Mouse (Mus musculus): Measurements from ENCODE around the gene Gcfc2. TPM values are rescaled to one million over a fixed set of nuclear protein-coding genes. Genes with fewer than 3 reads are reported as not detected.

Gcfc2 gene
- 4.6 and 5.0 TPM in 2 replicates for polyA plus RNA-seq (2015; fragmentation: Nextera tagmentation; extraction: Ambion mirVana)

DNA sequence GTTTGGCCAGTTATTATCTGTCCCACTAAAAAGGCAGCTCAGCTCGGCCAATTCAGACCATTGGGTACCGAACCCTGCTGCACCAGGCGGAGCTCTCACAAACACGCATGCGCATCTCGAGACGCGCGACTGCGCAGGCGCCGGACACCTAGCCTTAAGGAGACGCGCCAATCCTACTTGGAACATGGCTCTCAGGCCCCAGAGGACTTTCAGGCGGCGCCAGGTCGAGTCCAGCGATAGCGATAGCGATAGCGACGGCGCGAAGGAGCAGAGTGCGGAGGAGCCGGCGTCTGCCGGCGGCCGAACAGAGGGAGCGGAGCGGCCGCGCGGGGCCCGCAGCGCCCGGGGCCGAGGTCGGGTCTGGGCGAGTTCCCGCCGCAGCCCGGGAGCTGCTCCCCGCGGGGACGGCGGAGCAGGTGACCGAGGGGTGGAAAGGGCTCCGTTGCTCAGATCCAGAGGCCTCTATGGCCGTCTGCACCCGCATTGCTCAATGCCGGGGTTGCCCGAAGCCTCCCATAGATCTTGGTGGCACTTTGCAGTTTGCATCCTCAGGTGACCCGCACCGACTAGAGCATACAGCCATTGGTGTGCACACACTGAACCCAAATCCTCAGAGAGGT, at the start of gene Gcfc2:
Gene Gcfc2, plus strand, starts transcription at position 147 of the 620 bp plus-strand sequence.
- peak within 1 kb of the TSS; percentile 70 for H3K4me3 ChIP-seq (ENCODE audit: low read length)
- peak; percentile 93 for ATAC-seq (replicated peaks; ENCODE audit: extremely low read depth, insufficient read depth, low FRiP score)
- H3K27ac ChIP-seq (ENCODE audit: low read length), result peak within 1 kb of the TSS; percentile 59
- 1% methylated on average over 55 of the region's 56 CpGs for WGBS
- H3K9ac ChIP-seq (ENCODE audit: low read length), result peak within 1 kb of the TSS; percentile 85
- no peaks in the 10 kb centered on the region for H3K27me3 ChIP-seq (ENCODE audit: control insufficient read depth, insufficient read depth, low read length)
- H3K4me1 ChIP-seq (ENCODE audit: control insufficient read depth, insufficient read depth, low read length), result peaks cover 8% of the 10 kb centered on the region
- peaks cover 18% of the 10 kb centered on the region for H3K36me3 ChIP-seq (ENCODE audit: control insufficient read depth, insufficient read depth)
- peak within 1 kb of the TSS; percentile 87 for H3K4me2 ChIP-seq (ENCODE audit: low read depth, low read length)
- H3K9me3 ChIP-seq (replicated peaks; ENCODE audit: control insufficient read depth, low read length), result no peaks in the 10 kb centered on the region

DNA sequence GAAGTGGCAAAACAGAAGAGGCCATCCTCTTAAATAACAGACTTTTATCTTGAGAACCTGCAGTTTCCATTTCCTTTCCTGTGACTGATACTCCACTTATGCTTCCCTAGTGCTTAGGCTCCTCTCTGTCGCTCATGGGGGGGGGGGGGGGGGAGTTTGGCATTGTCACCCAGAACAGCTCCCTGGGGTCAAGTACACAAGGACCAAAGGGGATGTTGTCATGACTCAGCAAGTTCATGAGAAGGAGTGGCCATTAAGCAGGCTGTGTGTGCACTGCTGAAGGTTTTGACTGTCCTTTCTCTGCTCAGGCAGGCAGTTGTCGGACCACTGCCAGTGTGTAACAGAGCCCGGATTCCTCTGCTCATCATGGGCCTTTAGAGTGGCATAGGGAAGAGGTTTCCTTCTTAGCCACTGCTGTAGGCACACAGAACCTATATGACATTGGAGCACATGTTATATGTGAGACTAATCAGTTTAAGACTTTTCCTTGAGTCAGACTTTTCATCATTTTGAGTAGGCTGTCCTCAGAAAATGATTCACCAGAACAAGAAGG, 27.7 kb upstream of the Gcfc2 start:
- H3K9ac ChIP-seq (ENCODE audit: low read length), result no peak overlapping the region
- no peak overlapping the region for H3K27ac ChIP-seq (ENCODE audit: low read length)
- no peak overlapping the region for H3K4me2 ChIP-seq (ENCODE audit: low read depth, low read length)
- H3K27me3 ChIP-seq (ENCODE audit: control insufficient read depth, insufficient read depth, low read length), result no peaks in the 10 kb centered on the region
- WGBS, result 44% methylated on average over 3 of the region's 3 CpGs
- no peaks in the 10 kb centered on the region for H3K36me3 ChIP-seq (ENCODE audit: control insufficient read depth, insufficient read depth)
- no peaks in the 10 kb centered on the region for H3K4me1 ChIP-seq (ENCODE audit: control insufficient read depth, insufficient read depth, low read length)
- no peak overlapping the region for H3K4me3 ChIP-seq (ENCODE audit: low read length)
- no peak for ATAC-seq (replicated peaks; ENCODE audit: extremely low read depth, insufficient read depth, low FRiP score)
- H3K9me3 ChIP-seq (replicated peaks; ENCODE audit: control insufficient read depth, low read length), result no peaks in the 10 kb centered on the region

DNA sequence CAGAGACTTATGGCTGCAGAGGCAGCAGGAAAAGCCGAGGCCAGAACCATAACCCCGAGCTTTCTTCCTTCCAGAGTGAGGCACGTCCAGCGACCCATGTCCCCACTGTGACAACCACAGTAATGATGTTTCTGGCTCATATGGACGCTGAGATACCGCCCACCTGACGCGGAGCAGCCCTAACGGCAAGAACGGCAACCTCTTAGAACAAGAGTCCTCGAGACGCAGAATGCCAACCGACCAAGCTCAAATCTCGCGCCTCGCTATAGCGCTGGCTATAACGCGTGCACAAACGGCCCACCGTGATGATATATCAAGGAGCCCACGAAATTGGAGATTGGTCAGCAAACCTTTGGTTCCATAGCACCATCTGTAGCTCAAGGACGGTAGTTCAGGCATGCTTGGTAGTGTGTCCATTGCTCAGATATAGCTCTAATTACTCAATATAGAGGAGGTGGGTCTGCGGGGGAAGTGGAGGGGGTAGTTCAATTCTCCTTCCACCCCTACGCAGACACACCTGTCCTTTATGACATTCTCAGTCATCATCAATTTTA, 13.1 kb upstream of the Gcfc2 start:
- Histone ChIP-seq H3K27me3 (ENCODE audit: control insufficient read depth, insufficient read depth, low read length) (no peaks in the 10 kb centered on the region), H3K9ac (ENCODE audit: low read length) (no peak overlapping the region), H3K9me3 (replicated peaks; ENCODE audit: control insufficient read depth, low read length) (no peaks in the 10 kb centered on the region), H3K4me3 (ENCODE audit: low read length) (no peak overlapping the region), H3K36me3 (ENCODE audit: control insufficient read depth, insufficient read depth) (no peaks in the 10 kb centered on the region), H3K4me2 (ENCODE audit: low read depth, low read length) (no peak overlapping the region), H3K27ac (ENCODE audit: low read length) (no peak overlapping the region), H3K4me1 (ENCODE audit: control insufficient read depth, insufficient read depth, low read length) (no peaks in the 10 kb centered on the region)
- 79% methylated on average over 25 of the region's 25 CpGs for WGBS
- ATAC-seq (replicated peaks; ENCODE audit: extremely low read depth, insufficient read depth, low FRiP score), result no peak

DNA sequence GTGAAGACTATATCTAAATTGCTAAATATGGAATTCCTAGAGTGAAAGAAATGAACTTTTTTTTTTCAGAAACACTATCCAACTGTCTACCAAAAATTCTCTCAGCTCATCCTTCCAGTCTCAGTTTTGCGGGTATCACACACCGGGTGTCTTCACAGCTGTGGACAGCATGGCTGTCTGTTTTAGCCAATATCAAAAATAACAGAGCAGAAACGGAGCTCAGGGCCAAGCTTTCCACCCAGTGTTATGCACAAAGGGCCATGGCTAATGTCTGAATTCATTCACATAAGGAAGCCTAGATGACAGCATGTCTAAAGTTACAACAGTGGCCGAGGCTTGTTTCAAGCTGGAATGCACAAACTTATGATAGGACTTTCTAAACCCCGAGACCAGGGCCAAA, 12.2 kb upstream of the Gcfc2 start:
- Histone ChIP-seq H3K9me3 (replicated peaks; ENCODE audit: control insufficient read depth, low read length) (no peaks in the 10 kb centered on the region), H3K4me2 (ENCODE audit: low read depth, low read length) (no peak overlapping the region), H3K4me3 (ENCODE audit: low read length) (no peak overlapping the region), H3K36me3 (ENCODE audit: control insufficient read depth, insufficient read depth) (no peaks in the 10 kb centered on the region), H3K27ac (ENCODE audit: low read length) (no peak overlapping the region), H3K4me1 (ENCODE audit: control insufficient read depth, insufficient read depth, low read length) (no peaks in the 10 kb centered on the region), H3K27me3 (ENCODE audit: control insufficient read depth, insufficient read depth, low read length) (no peaks in the 10 kb centered on the region), H3K9ac (ENCODE audit: low read length) (no peak overlapping the region)
- ATAC-seq (replicated peaks; ENCODE audit: extremely low read depth, insufficient read depth, low FRiP score), result no peak
- 53% methylated on average over 5 of the region's 5 CpGs for WGBS

DNA sequence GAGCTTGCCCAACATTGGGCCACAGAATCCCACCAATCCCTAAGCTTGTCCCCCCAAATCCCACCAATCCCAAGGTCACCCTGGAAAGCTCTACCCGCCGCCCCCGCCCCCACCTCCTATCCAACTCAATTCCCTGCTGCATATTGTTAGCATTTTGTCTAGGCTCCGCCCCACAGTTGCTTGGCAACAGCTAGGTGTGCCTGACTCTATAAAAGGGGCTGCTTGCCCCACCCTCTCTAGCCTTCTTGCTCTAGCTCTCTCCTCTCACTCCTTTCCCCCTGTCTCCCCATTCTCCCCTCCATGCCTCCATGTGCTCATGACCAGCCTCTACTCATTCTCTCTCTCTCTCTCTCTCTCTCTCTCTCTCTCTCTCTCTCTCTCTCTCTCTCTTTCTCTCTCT, 11.8 kb upstream of the Gcfc2 start:
- no peak overlapping the region for H3K9ac ChIP-seq (ENCODE audit: low read length)
- no peak for ATAC-seq (replicated peaks; ENCODE audit: extremely low read depth, insufficient read depth, low FRiP score)
- H3K4me3 ChIP-seq (ENCODE audit: low read length), result no peak overlapping the region
- H3K4me2 ChIP-seq (ENCODE audit: low read depth, low read length), result no peak overlapping the region
- no peaks in the 10 kb centered on the region for H3K36me3 ChIP-seq (ENCODE audit: control insufficient read depth, insufficient read depth)
- no peaks in the 10 kb centered on the region for H3K4me1 ChIP-seq (ENCODE audit: control insufficient read depth, insufficient read depth, low read length)
- no peaks in the 10 kb centered on the region for H3K27me3 ChIP-seq (ENCODE audit: control insufficient read depth, insufficient read depth, low read length)
- no peaks in the 10 kb centered on the region for H3K9me3 ChIP-seq (replicated peaks; ENCODE audit: control insufficient read depth, low read length)
- no peak overlapping the region for H3K27ac ChIP-seq (ENCODE audit: low read length)
- WGBS, result 68% methylated on average over 4 of the region's 4 CpGs

DNA sequence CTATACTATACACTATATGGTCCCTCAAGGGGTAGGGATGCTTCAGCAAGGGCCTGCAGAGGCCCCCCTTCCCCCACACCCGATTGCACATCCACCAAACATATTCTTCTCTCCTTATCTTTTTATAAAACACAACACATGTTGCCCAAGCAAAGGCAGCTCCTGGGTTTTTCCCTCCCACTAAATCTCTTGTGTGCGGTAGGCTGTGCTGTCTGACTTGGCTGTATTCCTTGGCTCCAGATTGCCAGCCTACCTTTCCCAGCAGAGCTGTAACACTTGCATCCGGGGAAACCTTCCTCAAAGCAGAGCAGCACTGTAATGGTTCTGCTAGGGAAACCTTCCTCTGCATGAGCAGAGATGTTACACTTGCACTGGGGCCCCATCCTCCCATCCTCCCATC, 11.3 kb upstream of the Gcfc2 start:
- H3K9me3 ChIP-seq (replicated peaks; ENCODE audit: control insufficient read depth, low read length), result no peaks in the 10 kb centered on the region
- H3K36me3 ChIP-seq (ENCODE audit: control insufficient read depth, insufficient read depth), result no peaks in the 10 kb centered on the region
- no peak overlapping the region for H3K27ac ChIP-seq (ENCODE audit: low read length)
- H3K27me3 ChIP-seq (ENCODE audit: control insufficient read depth, insufficient read depth, low read length), result no peaks in the 10 kb centered on the region
- H3K4me2 ChIP-seq (ENCODE audit: low read depth, low read length), result no peak overlapping the region
- H3K4me3 ChIP-seq (ENCODE audit: low read length), result no peak overlapping the region
- ATAC-seq (replicated peaks; ENCODE audit: extremely low read depth, insufficient read depth, low FRiP score), result no peak
- WGBS, result 56% methylated on average over 3 of the region's 3 CpGs
- no peak overlapping the region for H3K9ac ChIP-seq (ENCODE audit: low read length)
- no peaks in the 10 kb centered on the region for H3K4me1 ChIP-seq (ENCODE audit: control insufficient read depth, insufficient read depth, low read length)

DNA sequence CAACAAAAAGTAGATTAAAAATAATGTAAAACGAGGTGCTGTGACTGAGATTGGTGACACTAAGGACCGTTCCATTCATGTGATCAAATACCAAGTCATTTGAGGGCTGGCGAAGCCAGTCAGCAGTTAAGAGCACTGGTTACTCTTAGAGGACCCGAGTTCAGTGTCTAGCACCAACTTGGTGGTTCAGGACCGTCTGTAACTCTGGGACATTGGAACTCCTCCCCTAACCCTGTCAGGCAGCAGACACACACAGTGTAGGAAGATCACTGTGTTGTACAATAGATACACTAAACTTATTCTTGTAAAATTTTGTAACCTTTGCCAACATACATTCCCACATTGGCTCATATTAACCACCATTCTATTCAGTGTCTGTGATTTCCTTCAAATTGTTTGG, 835 bp downstream of the Gcfc2 start:
- Histone ChIP-seq H3K36me3 (ENCODE audit: control insufficient read depth, insufficient read depth) (peaks cover 18% of the 10 kb centered on the region), H3K4me2 (ENCODE audit: low read depth, low read length) (peak overlapping the region; percentile 87), H3K27me3 (ENCODE audit: control insufficient read depth, insufficient read depth, low read length) (no peaks in the 10 kb centered on the region), H3K4me3 (ENCODE audit: low read length) (peak overlapping the region; percentile 70), H3K27ac (ENCODE audit: low read length) (no peak overlapping the region), H3K4me1 (ENCODE audit: control insufficient read depth, insufficient read depth, low read length) (peaks cover 8% of the 10 kb centered on the region), H3K9me3 (replicated peaks; ENCODE audit: control insufficient read depth, low read length) (no peaks in the 10 kb centered on the region), H3K9ac (ENCODE audit: low read length) (peak overlapping the region; percentile 85)
- 9% methylated on average over 5 of the region's 5 CpGs for WGBS
- no peak for ATAC-seq (replicated peaks; ENCODE audit: extremely low read depth, insufficient read depth, low FRiP score)

DNA sequence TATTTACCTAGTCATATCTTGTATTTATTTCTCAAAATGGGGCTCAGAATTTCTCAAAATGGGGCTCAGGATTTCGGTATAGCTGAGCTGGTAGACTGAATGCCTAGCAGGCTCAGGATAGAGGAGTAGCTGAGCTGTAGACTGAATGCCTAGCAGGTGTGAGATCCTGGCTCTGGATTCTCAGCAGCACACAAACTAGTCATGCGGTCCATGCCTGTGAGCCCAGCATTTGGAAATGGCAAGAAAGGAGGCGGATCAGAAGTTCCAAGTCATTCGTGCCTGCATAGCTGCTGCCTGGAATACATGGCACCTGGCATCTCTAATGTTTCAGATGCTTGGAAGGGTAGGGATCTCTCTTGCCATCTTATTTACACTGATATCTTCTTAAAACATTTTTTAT, 5.9 kb downstream of the Gcfc2 start:
- WGBS, result 87% methylated on average over 4 of the region's 4 CpGs
- ATAC-seq (replicated peaks; ENCODE audit: extremely low read depth, insufficient read depth, low FRiP score), result no peak

DNA sequence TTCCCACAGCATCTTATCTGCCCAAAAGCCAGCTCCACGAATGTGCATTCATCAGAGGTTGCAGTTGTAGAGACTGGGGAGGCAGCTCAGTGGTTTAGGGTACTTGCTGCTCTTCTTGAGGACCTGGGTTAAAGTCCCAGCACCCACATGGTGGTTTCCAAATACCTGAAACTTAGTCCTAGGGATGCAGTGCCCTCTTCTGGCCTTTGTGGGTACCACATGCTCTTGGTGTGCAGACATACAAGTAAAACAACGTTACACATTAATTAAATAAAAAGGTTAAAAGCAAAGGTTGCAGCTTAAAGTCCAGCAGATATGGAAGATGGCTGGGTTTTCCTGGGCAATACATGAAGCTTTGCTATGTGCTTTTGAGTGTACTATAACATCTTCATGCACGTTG, 9.8 kb downstream of the Gcfc2 start:
- H3K9ac ChIP-seq (ENCODE audit: low read length), result no peak overlapping the region
- peaks cover 61% of the 10 kb centered on the region for H3K36me3 ChIP-seq (ENCODE audit: control insufficient read depth, insufficient read depth)
- no peaks in the 10 kb centered on the region for H3K27me3 ChIP-seq (ENCODE audit: control insufficient read depth, insufficient read depth, low read length)
- H3K9me3 ChIP-seq (replicated peaks; ENCODE audit: control insufficient read depth, low read length), result 0 out of 2 replicates have a peak, but pooled peaks cover 4% of the 10 kb centered on the region
- H3K4me1 ChIP-seq (ENCODE audit: control insufficient read depth, insufficient read depth, low read length), result no peaks in the 10 kb centered on the region
- H3K4me2 ChIP-seq (ENCODE audit: low read depth, low read length), result no peak overlapping the region
- no peak overlapping the region for H3K4me3 ChIP-seq (ENCODE audit: low read length)
- no peak for ATAC-seq (replicated peaks; ENCODE audit: extremely low read depth, insufficient read depth, low FRiP score)
- 94% methylated on average over 3 of the region's 3 CpGs for WGBS
- no peak overlapping the region for H3K27ac ChIP-seq (ENCODE audit: low read length)

More for the DNA sequence above, 5.9 kb downstream of the Gcfc2 start:
- Histone ChIP-seq H3K4me2 (ENCODE audit: low read depth, low read length) (no peak overlapping the region), H3K36me3 (ENCODE audit: control insufficient read depth, insufficient read depth) (peaks cover 56% of the 10 kb centered on the region), H3K27ac (ENCODE audit: low read length) (no peak overlapping the region), H3K4me1 (ENCODE audit: control insufficient read depth, insufficient read depth, low read length) (peaks cover 2% of the 10 kb centered on the region; the same call in 1 of the 2 replicates), H3K4me3 (ENCODE audit: low read length) (no peak overlapping the region), H3K9me3 (replicated peaks; ENCODE audit: control insufficient read depth, low read length) (0 out of 2 replicates have a peak, but pooled peaks cover 4% of the 10 kb centered on the region), H3K27me3 (ENCODE audit: control insufficient read depth, insufficient read depth, low read length) (no peaks in the 10 kb centered on the region), H3K9ac (ENCODE audit: low read length) (no peak overlapping the region)

Data from heart, embryonic 16.5 days (tissue).